Mouse (Mus musculus) CH12.LX (cell line): Measurements from ENCODE around the gene Ip6k1.

ENCODE experiments used
- CTCF ChIP-seq, 2 experiments: IDR thresholded peaks in 1 of 2; conservative IDR thresholded peaks in 1 of 2; 2 replicates each; pipeline ENCODE4 v1.5.1; 2011 to 2012; ENCODE audit warnings: low read depth in 2 of 2, low read length in 2 of 2, improper control_type of control experiment in 1 of 2, inconsistent platforms in 1 of 2, mild to moderate bottlenecking in 1 of 2, moderate library complexity in 1 of 2
- ELF1 ChIP-seq: IDR thresholded peaks from 2 replicates; pipeline ENCODE4 v1.6.1; 2014; ENCODE audit warnings: low read depth, mild to moderate bottlenecking, inconsistent platforms, low read length, improper control_type of control experiment
- EP300 ChIP-seq: IDR thresholded peaks from 2 replicates; pipeline ENCODE4 v1.6.1; 2011; ENCODE audit warnings: low read length, improper control_type of control experiment
- MAFK ChIP-seq: IDR thresholded peaks from 2 replicates; pipeline ENCODE4 v1.6.1; 2011; ENCODE audit warnings: low read length, improper control_type of control experiment; ENCODE audit not compliant: insufficient replicate concordance
- MAX ChIP-seq: IDR thresholded peaks from 2 replicates; pipeline ENCODE4 v1.6.1; 2011; ENCODE audit warnings: low read length, improper control_type of control experiment
- MAZ ChIP-seq: IDR thresholded peaks from 2 replicates; pipeline ENCODE4 v1.6.1; 2012; ENCODE audit warnings: low read depth, mild to moderate bottlenecking, inconsistent platforms, low read length, improper control_type of control experiment, moderate library complexity
- NRF1 ChIP-seq: IDR thresholded peaks from 2 replicates; pipeline ENCODE4 v1.6.1; 2014; ENCODE audit warnings: low read depth, mild to moderate bottlenecking, inconsistent platforms, low read length, improper control_type of control experiment, moderate library complexity
- POLR2A ChIP-seq: IDR thresholded peaks from 2 replicates; pipeline ENCODE4 v1.6.1; 2011; ENCODE audit warnings: low read depth, mild to moderate bottlenecking, improper control_type of control experiment, low read length
- POLR2AphosphoS2 ChIP-seq: IDR thresholded peaks from 2 replicates; pipeline ENCODE4 v1.6.1; 2011; ENCODE audit warnings: low read depth, low read length, improper control_type of control experiment
- SIN3A ChIP-seq: IDR thresholded peaks from 2 replicates; pipeline ENCODE4 v1.6.1; 2012; ENCODE audit warnings: low read length, improper control_type of control experiment, inconsistent platforms
- TBP ChIP-seq: conservative IDR thresholded peaks from 2 replicates; pipeline ENCODE4 v1.6.1; 2011; ENCODE audit warnings: low read depth, low read length, improper control_type of control experiment
- TCF12 ChIP-seq: IDR thresholded peaks from 2 replicates; pipeline ENCODE4 v1.6.1; 2014; ENCODE audit warnings: low read depth, mild to moderate bottlenecking, inconsistent platforms, low read length, improper control_type of control experiment
- USF1 ChIP-seq: IDR thresholded peaks from 2 replicates; pipeline ENCODE4 v1.6.1; 2014; ENCODE audit warnings: low read depth, mild to moderate bottlenecking, inconsistent platforms, low read length, improper control_type of control experiment

GRCm38 (mm10) chr9:108032126-108032525 lies 29.8 kb downstream of the Ip6k1 start:
- TF ChIP-seq MAX (no peak), USF1 (no peak), POLR2A (no peak), EP300 (no peak), TBP (no peak), POLR2AphosphoS2 (no peak), NRF1 (no peak), CTCF (conservative IDR thresholded peaks at IDR 0.05 in 1 of 2, IDR thresholded peaks at IDR 0.05 in 1 of 2; ENCODE audit: low read depth in 2 of 2, low read length in 2 of 2) (no peak), MAFK (no peak), SIN3A (no peak), ELF1 (no peak), MAZ (no peak), TCF12 (no peak)
